Mouse (Mus musculus) heart, adult 9 months (tissue): Measurements from ENCODE around the gene I0C0044D17Rik.
"Not testable (repeated sequence)": the region's sequence is repeated elsewhere in the genome, so short reads cannot be mapped to it uniquely, and the experiment has no call there.

Source experiments
- DNase-seq, 2 experiments: peaks; one replicate each; pipeline ENCODE4 v3.0.0; 2022; ENCODE audit warnings: low spot score in 2 of 2

The I0C0044D17Rik gene

DNA sequence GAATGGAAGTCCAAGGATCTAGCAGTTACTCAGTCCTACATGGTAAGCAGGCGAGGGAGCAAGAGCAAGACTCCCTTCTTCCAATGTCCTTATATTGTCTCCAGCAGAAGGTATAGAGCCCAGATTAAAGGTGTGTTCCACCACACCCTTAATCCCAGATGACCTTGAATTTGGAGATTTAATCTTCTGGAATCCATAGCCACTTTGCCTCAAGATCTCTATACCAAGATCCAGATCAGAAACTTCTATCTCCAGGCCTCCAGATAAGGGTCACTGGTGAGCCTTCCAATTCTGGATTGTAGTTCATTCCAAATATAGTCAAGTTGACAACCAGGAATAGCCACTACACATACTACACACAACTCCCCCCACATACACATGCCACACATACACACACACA is at the start of gene I0C0044D17Rik:
TSS of gene I0C0044D17Rik (minus strand) at position 101 of the 400 bp plus-strand sequence.
- not testable (repeated sequence) for DNase-seq

DNA sequence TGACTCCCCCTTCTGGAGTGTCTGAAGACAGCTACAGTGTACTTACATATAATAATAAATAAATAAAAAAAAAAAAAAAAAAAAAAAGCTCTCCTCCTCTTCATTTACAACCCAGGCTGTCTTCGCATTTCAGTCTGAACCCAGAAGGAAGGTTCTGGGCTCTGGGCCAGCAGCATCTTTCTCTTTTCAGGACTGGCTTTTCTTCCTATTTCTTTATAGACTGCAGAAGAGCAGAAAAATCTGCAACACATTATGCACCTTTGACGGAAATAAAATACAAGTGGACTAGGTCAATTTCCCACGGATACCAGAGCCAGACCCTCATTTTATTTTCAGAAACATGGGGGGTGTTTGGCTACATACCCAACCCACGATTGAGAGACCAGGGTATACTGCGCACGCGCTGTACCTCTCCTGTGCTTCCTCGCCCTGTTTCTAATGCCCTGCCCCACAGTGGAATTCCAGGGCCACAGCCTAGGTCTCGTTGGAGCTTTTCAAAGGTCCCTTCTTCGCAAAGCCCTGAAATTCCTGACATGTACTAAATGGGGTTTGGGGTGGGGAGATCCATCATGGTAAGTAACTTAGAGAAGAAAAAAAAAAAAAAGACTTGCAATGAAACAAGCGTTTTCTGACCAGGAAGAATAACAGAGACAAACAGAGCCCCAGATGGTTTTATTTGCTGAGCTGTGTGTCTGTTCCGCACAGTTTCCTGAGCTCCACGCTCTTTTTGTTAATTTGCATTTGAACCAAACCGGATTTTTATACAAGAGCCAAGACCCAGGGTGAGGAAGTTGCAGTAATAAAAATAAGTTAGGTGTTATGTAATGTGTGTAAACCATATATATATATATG is 42.0 kb upstream of the I0C0044D17Rik start:
- no peak for DNase-seq

DNA sequence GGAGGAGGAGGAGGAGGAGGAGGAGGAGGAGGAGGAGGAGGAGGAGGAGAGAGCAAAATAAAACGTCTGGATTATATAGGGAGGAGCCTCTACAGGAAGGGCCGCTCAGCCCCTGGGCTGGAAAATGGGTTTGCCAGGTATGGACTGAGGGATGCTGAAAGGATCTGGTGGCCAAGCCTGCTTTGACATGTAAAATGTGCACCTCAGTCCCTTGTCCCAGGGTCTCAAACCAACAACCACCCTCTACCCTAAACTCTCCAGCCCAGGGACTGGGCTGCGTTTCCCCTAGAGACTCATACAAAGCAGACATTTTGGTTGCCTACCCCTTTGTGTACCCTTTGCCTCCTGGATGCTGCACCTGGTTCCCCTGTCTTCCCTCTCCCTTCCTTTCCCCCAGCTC is 40.9 kb upstream of the I0C0044D17Rik start:
- DNase-seq: no peak

- no peak for DNase-seq
Measured at GRCm38 (mm10) chr4:98864094-98864493, 40.5 kb upstream of the I0C0044D17Rik start.

GRCm38 (mm10) chr4:98863451-98863850 is 39.8 kb upstream of the I0C0044D17Rik start:
- no peak for DNase-seq

GRCm38 (mm10) chr4:98858151-98858855 is 34.7 kb upstream of the I0C0044D17Rik start:
- DNase-seq: no peak

DNA sequence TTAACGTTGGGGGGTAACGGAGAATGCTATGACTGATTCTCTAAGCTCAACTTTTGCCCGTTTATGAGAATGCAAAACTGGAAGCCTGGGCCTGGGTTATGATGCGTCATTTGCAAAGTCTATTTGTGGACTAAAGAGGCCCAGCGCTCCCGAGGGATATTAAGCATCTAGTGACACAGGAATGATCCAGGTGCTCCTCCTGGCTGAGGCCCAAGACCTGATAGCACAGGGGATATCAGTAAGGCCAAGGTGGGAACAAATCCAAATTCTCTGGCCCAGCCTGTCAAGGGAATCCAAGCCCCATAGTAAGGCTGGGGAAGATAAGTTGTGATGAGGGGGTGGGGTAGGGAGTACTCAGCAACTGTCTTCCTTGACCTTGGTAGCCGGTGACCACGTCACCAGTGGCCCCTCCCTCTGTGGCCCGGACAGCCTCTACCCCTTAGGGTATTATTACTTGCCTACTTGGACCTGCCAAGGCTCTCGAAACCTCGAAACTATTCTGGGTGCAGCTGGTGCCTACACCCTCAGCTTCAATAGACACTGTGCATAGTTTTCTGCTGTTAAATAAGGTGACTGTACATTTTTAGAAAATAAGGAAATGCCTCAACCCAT is 33.5 kb upstream of the I0C0044D17Rik start:
- DNase-seq: no peak

GRCm38 (mm10) chr4:98853926-98854325 is 30.3 kb upstream of the I0C0044D17Rik start:
- DNase-seq: no peak

GRCm38 (mm10) chr4:98850485-98850884 is 26.8 kb upstream of the I0C0044D17Rik start:
- not testable (repeated sequence) for DNase-seq

GRCm38 (mm10) chr4:98847120-98847885 is 23.7 kb upstream of the I0C0044D17Rik start:
- no peak for DNase-seq

DNA sequence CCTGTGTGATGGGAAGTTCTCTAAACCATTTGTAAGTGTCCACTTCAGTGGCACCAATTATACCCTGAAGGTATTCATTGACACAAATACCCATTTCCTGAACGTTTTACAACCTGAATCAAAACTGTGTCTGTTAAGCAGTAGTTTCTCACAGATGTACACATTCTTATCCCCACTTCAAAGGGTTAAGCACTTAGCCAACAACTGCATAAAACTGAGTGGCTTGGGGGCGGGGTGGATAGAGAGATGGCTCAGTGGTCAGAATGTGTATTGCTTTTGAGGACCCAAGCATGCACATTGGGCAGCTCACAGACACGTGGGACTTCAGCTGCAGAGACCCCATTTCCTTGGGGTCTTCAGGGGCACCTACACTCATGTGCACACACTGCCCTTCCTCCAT is 22.8 kb upstream of the I0C0044D17Rik start:
- no peak for DNase-seq

GRCm38 (mm10) chr4:98845687-98846125 is 22.1 kb upstream of the I0C0044D17Rik start:
- DNase-seq: no peak

DNA sequence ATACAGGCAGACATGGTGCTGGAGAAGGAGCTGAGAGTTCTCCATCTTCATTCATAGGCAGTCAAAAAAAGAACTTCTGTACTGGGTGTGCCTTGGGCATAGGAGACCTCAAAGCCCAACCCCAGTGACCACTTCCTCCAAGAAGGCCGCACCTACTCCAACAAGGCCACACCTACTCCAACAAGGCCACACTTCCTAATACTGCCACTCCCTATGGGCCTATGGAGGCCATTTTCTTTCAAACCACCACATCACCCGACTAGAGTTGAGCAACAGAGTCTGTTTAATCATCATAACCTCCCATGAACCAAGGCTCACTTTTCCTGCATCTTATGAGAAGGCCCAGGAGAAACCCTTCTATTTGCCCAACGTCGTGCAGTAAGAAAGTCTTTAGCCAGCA is 21.6 kb upstream of the I0C0044D17Rik start:
- DNase-seq: no peak

DNA sequence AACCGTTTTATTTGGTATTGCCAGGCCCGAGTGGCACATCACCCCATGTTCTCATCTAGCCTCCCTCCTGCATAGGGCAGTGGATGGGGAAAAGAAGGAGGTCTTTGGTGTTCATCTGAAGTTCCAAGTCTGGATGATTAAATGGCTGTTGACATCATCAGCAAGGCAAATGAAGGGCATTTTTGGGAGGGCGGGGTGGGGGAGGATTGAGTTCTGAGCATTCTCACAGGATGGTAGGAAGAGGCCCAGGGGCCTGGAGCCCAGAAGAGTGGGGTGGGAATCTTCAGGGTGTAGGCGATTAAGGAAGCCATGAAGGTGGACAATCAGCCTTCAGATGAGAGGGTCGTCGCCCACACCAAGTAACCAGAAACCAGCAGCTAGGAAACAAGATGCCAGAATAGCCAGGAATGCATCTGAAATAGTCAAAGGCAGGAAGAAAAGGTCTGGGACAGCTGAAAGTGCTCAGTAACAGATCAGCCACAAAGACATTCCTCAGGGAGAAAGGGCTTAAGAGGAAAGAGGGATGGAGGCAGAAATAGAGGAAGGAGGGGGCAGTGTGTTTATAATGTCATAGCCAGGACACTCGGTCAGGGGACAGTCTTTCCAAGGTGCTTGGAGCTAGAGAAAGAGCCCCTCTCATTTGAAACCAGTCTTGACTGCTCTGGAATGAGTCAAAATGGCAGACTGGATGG is 20.4 kb upstream of the I0C0044D17Rik start:
- DNase-seq: no peak

- not testable (repeated sequence) for DNase-seq
Measured at GRCm38 (mm10) chr4:98841251-98841650, 17.6 kb upstream of the I0C0044D17Rik start.

- no peak for DNase-seq
Measured at GRCm38 (mm10) chr4:98840526-98840925, 16.9 kb upstream of the I0C0044D17Rik start.

GRCm38 (mm10) chr4:98838913-98839312 is 15.3 kb upstream of the I0C0044D17Rik start:
- DNase-seq: no peak

GRCm38 (mm10) chr4:98837715-98838505 is 14.3 kb upstream of the I0C0044D17Rik start:
- DNase-seq: no peak

GRCm38 (mm10) chr4:98836519-98836918 is 12.9 kb upstream of the I0C0044D17Rik start:
- no peak for DNase-seq

DNA sequence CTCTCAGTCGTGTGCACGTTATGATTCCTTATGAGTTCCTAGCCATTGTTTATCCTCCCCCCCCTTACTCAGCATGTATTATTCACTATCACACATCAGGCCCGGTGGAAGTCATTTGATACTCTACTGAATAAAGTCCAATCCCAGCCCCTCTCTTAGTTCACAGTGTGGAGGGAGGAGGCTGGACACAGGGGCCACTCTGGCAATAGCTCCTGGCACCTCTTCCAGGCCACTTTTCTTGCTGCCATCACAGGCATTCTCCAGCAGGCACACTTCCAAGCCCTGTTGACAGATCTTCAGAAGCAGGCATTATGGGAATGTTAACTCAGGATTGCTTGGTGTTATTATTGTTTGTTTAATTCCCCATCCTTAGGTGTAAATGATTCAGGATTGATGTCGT is 11.1 kb upstream of the I0C0044D17Rik start:
- DNase-seq: no peak
